Mouse (Mus musculus): ENCODE results near the gene Rpp40.

GRCm38 (mm10) chr13:35892866-35893265 lies 13.3 kb downstream of the Rpp40 start:
- TF ChIP-seq CTCF (conservative IDR thresholded peaks at IDR 0.05; ENCODE audit: low read length): no peak
- TF ChIP-seq NANOG (IDR thresholded peaks at IDR 0.05; ENCODE audit: borderline replicate concordance, low read length): no peak
- no peak for TF ChIP-seq POU5F1 (IDR thresholded peaks at IDR 0.05; ENCODE audit: borderline replicate concordance, low read length)
